Mouse (Mus musculus): Measurements from ENCODE around the gene Hsd17b6. TPM values are rescaled to one million over a fixed set of nuclear protein-coding genes. Genes with fewer than 3 reads are reported as not detected.
A peak's percentile ranks its signal among the peaks of the same experiment; 100 is the strongest.
"Not testable (repeated sequence)": the region's sequence is repeated elsewhere in the genome, so short reads cannot be mapped to it uniquely, and the experiment has no call there.

Hsd17b6 gene
- not detected for total RNA-seq (2021)
- long read RNA-seq = 0 reads

DNA sequence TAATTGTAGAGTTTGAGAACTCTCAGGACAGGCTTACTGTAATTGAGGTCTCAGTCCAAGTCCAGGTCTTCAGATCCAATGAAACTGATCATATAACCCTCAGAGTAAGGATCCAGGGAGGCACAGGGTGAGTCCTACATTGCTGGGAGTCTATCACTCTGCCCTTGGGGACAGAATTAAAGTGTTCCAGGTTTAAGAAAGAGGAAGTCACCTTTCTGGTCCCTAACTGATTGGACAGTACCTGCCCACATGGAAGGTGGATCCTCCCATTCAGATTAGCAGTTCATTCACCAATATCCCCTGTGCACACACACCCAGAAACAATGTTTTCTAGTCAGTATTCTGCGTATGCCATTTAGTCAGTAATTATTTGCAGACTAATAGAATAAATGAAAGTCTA, at the start of gene Hsd17b6:
Hsd17b6 (minus strand) TSS at position 166 of the 400 bp plus-strand sequence.
- no peak for DNase-seq (ENCODE audit: low spot score in 2 of 2)

DNA sequence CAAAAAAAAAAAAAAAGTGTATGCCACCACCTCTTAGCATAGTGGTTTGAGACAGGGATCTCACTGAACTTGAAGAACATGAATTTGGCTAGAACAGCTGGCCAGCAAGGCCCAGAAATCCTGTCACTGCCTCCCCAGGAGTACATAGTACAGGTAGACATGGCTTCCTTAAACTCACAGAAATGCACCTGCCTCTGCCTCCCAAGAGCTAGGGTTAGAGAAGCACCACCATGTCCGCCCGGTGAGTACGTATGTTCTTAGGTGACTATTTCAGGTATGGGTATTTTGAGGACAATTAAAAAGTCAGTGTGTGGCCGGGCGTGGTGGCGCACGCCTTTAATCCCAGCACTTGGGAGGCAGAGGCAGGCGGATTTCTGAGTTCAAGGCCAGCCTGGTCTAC, 45.6 kb upstream of the Hsd17b6 start:
- DNase-seq (ENCODE audit: low spot score in 2 of 2) = no peak

DNA sequence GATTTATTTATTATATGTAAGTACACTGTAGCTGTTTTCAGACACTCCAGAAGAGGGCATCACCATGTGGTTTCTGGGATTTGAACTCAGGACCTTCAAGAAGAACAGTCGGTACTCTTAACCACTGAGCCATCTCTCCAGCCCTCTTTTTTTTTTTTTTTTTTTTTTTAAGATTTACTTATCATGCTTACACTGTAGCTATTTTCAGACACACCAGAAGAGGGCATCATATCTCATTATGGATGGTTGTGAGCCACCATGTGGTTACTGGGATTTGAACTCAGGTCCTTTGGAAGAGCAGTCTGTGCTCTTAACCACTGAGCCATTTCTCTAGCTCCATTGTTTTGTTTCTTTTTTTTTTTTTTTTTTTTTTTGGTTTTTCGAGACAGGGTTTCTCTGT, 44.7 kb upstream of the Hsd17b6 start:
- not testable (repeated sequence) for DNase-seq (ENCODE audit: low spot score in 2 of 2)

- DNase-seq (ENCODE audit: low spot score in 2 of 2) = no peak
Measured at GRCm38 (mm10) chr10:128051589-128051988, 44.2 kb upstream of the Hsd17b6 start.

DNA sequence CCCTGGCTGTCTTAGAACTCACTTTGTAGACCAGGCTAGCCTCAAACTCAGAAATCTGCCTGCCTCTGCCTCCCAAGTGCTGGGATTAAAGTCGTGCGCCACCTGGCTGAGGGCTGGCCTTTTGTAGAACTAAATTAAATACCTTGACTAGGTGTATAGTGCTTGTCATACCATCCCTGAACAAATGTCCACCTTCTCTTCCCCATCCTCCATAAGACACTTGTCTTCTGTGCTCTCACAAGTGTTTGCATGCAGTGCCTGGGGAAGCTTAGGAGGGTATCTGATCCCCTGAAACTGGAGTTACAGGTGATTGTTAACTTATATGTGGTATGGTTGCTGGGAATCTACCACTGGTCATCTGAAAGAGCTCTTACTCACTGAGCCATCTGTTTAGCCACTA, 42.9 kb upstream of the Hsd17b6 start:
- DNase-seq (ENCODE audit: low spot score in 2 of 2) = no peak

GRCm38 (mm10) chr10:128049741-128050140, 42.3 kb upstream of the Hsd17b6 start:
- no peak for DNase-seq (ENCODE audit: low spot score in 2 of 2)

GRCm38 (mm10) chr10:128048157-128048556, 40.7 kb upstream of the Hsd17b6 start:
- no peak for DNase-seq (ENCODE audit: low spot score in 2 of 2)

DNA sequence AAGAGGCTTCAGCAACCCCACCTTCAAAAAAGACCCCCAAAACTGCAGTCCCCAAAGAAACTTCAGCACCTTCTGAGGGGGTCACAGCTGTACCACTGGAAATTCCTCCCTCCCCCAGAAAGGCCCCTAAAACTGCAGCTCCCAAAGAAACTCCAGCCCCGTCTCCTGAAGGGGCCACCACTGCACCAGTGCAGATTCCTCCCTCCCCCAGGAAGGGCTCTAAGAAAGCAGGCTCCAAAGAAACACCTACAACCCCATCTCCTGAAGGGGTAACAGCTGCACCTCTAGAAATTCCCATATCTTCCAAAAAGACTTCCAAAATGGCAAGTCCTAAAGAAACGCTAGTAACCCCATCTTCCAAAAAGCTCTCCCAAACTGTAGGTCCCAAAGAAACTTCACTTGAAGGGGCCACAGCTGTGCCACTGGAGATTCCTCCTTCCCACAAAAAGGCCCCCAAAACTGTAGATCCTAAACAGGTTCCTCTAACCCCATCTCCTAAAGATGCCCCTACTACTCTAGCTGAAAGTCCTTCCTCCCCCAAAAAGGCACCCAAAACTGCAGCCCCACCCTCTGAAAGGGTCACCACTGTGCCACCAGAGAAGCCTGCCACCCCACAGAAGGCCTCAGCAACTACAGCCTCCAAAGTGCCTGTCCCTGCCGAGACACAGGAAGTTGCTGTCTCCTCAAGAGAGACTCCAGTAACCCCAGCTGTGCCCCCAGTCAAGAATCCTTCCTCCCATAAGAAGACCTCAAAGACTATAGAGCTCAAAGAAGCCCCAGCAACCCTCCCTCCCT, 35.8 kb upstream of the Hsd17b6 start:
- DNase-seq (ENCODE audit: low spot score in 2 of 2) = no peak

GRCm38 (mm10) chr10:128042466-128042865, 35.1 kb upstream of the Hsd17b6 start:
- no peak for DNase-seq (ENCODE audit: low spot score in 2 of 2)

DNA sequence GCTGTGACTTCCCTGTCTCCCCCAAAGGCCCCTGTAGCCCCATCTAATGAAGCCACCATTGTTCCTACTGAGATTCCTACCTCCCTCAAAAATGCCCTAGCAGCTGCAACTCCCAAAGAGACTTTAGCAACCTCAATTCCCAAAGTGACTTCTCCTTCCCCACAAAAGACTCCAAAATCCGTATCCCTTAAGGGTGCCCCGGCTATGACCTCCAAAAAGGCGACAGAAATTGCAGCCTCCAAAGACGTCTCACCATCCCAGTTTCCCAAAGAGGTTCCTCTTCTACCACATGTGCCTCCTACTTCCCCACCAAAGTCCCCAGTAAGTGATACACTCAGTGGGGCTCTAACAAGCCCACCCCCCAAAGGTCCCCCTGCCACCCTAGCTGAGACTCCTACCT, 34.2 kb upstream of the Hsd17b6 start:
- no peak for DNase-seq (ENCODE audit: low spot score in 2 of 2)

GRCm38 (mm10) chr10:128040293-128040692, 32.9 kb upstream of the Hsd17b6 start:
- DNase-seq (ENCODE audit: low spot score in 2 of 2) = no peak

- DNase-seq (ENCODE audit: low spot score in 2 of 2) = no peak
Measured at GRCm38 (mm10) chr10:128039858-128040257, 32.4 kb upstream of the Hsd17b6 start.

- no peak for DNase-seq (ENCODE audit: low spot score in 2 of 2)
Measured at GRCm38 (mm10) chr10:128039167-128039566, 31.8 kb upstream of the Hsd17b6 start.

- DNase-seq (ENCODE audit: low spot score in 2 of 2) = no peak
Measured at GRCm38 (mm10) chr10:128037921-128038320, 30.5 kb upstream of the Hsd17b6 start.

- DNase-seq (ENCODE audit: low spot score in 2 of 2) = peak; percentile 17 to 34
Measured at GRCm38 (mm10) chr10:128036746-128037425, 29.5 kb upstream of the Hsd17b6 start.

DNA sequence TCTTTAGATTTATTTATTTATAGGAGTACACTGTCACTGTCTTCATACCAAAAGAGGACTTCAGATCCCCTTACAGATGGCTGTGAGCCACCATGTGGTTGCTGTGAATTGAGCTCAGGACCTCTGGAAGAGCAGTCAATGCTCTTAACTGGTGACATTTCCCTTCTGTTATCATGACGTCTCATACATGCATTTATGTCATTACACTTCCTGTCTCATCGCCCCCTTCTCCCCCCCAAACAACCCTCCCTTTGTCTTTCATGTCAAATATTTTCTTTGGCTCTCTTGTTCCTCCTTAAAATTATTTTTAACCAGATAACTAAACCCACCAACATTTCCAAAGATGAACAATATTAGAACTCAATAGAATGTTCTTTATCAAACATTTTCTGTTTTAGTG, 23.4 kb upstream of the Hsd17b6 start:
- DNase-seq (ENCODE audit: low spot score in 2 of 2) = no peak

- DNase-seq (ENCODE audit: low spot score in 2 of 2) = no peak
Measured at GRCm38 (mm10) chr10:128029931-128030330, 22.5 kb upstream of the Hsd17b6 start.

DNA sequence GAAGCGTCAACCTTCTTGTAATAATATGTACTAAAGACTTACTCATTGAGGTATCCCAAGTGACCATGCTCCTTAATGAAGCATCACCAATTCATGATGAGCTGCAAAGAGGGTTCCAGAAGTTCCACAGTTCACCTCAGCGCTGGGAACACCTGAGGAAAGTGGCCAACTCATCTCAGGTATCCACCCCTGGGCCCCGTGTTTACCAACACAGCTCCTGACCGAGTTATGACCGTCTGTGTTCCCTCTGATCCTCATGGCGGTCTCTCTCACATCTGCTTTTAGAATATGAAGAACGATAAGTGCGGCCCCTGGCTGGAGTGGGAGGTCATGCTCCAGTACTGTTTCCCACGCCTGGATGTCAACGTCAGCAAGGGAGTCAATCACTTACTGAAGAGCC, 16.1 kb upstream of the Hsd17b6 start:
- DNase-seq (ENCODE audit: low spot score in 2 of 2) = no peak

- no peak for DNase-seq (ENCODE audit: low spot score in 2 of 2)
Measured at GRCm38 (mm10) chr10:128022196-128022595, 14.8 kb upstream of the Hsd17b6 start.

GRCm38 (mm10) chr10:128015068-128015934, 7.9 kb upstream of the Hsd17b6 start, which contains the start of gene Prim1:
Prim1 (plus strand) TSS chr10:128015168.
- DNase-seq (ENCODE audit: low spot score in 2 of 2) = peak; percentile 65 to 80

DNA sequence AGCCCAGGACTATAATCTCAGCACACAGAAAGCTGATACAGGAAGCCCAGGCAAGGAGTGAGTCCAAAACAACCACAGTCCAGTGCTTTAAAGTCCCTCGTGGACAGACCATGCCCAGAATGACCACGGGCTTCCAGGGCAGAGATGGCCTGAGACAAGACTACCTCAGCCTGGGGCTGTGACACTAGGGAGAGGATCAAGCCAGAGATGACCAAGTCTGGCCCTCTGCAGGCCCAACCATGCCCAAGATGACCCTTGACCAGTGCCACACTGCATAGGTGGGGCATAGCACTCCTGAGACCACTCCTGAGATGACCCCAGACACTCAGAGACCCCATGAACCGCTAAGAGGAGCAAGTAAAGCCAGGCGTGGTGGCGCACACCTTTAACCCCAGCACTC, 2.3 kb upstream of the Hsd17b6 start:
- DNase-seq (ENCODE audit: low spot score in 2 of 2) = no peak

Data from layer of hippocampus, postnatal 10 days (tissue).